Mouse (Mus musculus) mouse trophoblast stem cell (cell line): ENCODE measurements around the gene Nav1.

ENCODE experiments used
- in situ Hi-C, 2 experiments: fragments of 300-500 bp; cut with MseI, MboI; formaldehyde crosslinking; loops; 2 replicates in 1 of 2; 3 replicates in 1 of 2; pipeline ENCODE4 v1.15.1; 2025

The Nav1 gene

DNA sequence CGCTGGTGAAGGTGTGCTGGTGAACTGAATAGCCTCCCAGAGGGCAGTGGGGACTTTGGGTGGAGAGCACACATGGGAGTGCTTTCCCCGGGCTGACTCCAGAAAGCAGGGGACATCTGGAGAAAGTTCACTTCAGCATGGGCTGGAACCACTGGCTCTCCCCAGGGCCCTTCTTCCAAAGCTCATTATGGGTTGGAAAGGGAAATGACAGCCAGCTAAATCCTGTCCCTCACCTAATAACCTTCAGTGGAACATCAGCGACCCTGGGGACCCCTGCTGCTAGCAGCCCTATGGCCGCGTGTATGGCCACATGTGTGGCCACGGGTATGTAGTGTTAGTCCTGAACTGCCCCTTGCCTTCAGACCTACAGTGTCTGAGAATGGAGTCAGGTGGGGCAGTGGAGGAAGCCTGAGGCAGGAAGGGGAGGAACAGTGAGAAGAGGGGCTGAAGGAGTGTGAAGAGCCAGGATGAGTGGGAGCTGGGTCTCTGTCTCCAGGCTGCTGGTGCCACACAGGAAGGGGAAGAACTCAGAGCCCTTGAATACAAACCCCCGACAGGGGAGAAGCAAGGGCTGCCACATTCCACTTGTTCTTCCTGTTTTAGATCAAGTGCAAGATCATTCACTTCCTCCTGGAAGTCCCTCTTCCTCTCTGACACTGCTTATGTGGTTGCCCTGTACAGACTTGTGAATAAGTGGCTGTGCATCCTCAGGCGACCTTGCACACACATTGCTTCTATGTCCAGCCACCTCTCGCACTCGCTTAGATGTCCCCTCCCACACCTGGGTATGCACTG is 90.4 kb downstream of the Nav1 start:
- in situ Hi-C loops, result no loop called here

DNA sequence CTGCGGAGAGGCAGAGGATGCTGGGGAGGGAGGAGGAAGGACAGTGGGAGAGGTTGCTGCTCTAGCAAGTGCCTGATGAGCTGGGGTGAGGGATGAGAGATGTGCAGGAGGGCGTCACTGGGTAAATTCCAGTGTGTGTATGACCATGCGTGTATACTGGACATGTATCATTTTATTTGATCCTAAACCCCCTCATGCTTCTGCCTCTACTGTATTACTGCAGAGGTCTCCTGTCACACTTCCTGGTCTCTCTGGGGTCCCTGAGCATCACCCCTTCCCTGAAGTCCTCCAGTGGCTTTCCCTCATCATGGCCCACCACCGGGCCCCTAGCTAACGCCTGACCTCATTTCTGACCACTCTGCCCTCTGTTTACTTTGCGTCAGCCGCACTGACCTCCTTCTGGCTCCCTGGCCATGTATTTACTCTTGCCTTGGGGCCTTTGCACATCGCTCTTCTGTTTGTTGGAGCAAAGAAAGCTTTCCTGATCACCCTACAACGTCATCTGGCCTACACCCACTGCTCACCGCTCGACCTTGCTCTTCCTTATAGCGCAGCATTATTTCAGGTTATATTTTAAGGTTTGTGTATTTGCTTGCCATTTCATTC is 91.4 kb downstream of the Nav1 start:
- in situ Hi-C loops, result no loop called here

DNA sequence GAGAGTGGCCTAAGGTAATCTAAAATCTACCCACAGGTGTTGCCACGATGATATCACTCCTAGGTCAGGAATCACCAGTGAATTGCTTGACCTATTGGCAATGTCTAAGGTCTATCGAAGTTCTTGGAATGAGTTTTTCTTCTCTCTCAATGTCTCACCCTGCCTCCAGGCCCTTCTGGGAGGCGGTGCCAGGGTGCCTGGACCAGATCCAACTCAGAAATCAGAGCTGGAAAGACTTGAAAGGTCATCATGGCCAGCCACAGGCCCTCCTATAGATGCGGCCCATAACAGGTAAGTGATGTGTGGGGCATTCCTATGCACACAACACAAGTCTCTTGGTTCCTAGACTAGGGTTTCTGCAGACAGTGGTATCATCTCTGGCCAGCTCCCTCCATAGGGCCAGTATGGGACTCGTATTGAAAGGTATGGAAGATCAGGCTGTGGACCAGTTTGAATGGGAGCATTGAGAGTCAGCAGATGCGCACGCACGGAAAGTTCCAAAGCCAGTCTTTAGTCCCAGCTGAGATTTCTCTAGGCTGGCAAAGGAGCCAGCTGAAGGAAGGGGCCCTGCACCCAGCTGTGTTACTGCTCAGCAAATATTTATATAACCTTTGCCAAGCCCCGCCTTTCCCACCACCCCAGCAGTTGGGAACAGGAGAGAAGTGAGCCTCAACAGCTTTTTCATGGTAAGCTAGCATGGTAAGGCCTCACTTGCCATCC is 92.0 kb downstream of the Nav1 start:
- in situ Hi-C loops, result no loop called here

DNA sequence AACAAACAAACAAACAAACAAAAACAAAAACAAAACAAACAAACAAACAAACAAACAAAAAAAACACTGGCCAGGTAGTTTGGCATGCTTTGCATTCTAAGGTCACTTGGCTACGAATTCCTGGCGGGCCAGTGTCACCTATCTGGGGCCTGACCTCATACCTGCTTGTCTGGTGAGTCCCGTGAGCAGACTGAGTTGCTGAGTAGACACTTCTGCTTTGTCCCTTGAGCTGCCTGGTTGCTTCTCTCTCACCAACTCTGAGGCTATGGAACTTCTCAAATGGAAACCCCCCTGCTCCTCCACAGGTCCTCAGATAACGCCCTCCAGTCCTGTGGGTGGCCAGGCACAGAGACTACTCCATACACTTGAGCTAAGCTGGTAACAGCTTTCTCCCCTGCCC is 93.0 kb downstream of the Nav1 start:
- in situ Hi-C loops, result no loop called here

DNA sequence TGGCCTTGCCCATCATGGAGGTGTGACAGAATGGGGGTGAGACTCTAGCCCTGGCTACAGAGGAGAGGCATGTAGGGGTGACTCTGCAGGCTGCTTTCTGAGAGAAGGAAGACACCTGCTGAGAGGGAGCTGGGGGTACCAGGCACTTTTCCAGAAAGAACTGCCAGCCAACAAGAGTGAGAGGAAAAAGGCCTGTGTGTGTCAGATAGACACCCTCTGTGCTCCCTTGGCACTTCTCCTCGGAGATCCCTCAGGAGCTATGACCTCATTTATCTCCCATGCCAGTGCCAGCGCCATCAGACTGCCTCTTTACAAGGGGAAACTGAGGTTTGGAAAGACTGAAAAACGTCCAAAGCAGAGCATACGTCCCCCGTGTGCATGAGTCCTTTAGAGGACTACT is 93.6 kb downstream of the Nav1 start:
- in situ Hi-C loops, result no loop called here

DNA sequence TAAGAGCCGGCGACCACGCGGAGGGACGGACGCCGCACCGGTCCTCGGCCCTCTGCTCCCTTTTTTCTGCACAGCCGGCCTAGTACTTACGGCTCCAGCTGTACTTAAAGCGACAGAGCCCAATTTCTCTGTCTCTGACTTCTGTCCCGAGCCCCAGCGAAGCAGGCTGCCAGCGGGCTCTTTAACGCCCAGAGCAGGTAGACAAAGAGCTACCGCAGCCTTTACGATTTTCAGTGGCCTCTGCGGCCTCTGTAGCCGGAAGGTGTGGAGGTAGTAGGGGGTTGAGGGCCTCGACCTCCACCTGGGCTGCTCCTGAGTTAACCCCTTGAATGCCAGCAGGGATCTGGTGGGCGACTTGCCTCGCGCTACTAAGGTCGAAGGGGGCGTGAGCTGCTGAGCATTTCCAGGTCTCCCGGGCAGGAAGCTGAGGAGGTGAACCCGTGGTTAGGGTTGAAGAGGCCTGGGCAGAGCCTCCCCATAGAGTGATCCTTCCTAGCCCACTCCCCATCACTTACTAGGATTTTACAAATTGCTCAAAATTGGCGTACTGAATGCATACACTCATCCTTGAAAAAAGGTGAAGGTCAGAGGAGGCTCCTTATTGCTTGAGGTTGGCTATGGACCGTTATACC is 96.6 kb downstream of the Nav1 start:
- in situ Hi-C loops, result no loop called here

DNA sequence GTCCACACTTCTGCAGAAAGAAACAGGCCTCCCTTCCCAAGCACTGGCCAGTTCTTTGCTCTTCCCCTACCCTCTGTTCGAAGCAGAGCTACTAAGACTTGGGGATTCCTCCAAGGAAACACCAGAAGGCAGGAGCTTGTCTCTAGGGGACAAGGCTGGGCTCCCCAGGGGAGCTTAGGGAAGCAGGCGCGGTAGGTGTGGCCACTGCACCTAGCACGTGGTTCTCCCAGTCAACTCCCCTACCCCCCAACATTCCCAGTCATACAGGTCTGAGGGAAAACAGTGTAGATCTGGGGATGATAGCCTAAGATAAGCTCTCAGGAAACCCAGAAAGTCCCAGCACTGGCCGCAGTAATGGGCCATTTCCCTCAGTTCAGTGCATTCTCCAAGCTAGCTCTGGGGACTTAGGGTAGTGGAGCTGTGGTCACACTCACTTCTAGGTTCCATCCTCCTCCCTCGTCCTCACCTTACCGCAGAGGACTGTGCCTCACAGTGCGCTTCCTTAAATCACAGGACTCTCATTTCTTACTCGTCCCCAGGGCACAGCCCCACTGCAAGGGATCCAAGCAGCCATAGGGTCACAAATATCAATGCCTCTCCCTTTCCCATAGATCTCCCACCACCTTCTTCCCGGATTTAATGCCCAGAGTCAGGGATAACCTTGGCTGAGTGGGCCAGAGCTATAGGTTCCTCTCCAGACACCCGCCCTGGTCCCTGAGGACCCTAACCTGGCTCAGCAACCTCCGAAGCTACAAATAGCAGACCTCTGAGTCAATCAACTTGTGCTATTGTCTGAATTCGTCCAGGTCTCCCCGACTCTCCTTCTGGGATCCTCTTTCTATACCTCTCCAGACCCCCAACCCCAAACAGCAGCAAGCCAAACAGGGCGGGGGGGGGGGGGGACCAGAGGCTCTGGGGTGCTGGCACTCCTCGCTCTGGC is 97.7 kb downstream of the Nav1 start:
- in situ Hi-C loops, result no loop called here

DNA sequence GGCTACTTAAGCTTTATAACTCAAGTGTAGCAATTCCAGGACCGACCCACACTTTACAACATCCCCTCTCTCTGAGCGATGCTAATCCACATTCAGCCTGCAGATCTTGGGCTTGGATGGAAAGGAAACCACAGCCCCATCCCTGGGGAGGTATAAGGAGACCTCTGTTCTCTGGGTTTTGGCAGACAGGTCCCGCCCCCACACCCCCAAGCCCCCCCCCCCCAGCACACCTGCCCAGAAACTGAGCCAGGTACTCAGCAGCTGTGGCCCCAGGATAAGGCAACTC is 98.8 kb downstream of the Nav1 start:
- in situ Hi-C loops, result no loop called here

DNA sequence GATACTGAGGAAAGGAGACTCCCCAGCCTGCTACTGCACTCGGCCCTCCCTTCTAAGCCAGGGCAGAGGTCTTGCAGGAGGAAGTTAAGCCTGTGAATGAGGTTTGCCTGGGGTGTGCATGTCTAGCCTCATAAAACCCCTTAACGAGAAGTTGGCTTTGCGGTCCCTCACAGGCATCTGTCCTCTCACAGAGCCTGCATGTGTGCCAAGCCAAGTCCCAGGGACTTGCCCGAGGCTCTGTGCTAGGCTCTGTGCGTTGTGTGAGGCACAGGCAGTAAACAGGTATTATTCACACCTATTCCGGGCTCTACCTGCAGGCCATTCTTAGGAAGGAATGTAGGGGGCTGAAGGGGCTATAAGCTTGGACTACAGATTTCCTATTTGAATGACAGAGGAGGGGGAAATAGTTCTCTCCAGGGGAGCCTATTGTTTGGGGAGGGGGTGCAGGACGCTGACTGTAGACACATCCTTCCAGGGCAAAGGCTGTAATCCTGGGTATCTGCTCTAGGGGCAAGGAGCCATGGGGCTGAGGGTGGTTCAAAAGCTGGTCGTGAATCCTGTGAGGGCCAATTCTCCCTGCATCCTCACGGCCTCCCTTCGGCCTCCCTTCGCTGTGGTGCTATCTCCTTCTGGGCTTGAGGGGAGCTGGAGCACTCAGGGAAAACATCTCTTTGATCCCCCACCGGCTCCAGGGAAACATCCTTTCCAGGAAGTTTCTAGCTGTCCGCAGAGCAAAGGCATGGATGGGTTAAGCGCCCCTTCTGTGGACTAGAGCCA is 99.3 kb downstream of the Nav1 start:
- in situ Hi-C loops, result no loop called here

DNA sequence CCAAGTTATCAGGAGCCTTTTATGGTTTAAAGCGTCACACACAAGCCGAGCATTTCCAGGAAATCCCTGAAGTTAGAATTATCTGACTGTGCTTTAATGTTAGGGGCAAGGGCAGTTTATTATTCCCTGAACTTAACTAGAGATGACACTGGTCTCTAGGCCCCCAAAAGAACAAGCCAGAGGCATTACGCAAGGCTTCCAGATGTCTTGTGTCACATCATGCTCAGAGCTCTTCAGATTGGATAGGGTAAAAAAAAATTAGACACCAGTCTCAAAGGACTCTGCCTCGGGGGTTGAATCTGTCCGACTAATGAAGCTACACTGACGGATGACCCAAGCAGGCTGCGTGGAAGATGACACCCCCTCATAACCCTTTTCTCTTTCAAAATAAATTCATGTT is 101.6 kb downstream of the Nav1 start:
- in situ Hi-C loops, result no loop called here

DNA sequence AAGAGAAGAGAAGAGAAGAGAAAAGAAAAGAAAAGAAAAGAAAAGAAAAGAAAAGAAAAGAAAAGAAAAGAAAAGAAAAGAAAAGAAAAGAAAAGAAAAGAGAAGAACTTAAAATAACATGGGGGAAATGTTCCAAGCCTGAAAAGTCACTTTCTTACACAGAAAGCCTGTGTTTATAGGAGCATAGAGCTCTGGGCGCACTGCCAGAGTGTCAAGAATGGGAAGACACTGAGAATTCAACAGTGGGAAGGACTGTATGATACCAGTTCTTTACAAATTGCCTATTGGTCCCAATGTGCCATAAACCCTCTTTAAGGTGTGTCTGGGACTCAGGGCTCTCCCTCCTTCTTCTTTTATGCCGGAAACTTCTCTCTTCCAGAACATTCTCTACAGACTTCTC is 103.7 kb downstream of the Nav1 start:
- in situ Hi-C loops, result no loop called here

DNA sequence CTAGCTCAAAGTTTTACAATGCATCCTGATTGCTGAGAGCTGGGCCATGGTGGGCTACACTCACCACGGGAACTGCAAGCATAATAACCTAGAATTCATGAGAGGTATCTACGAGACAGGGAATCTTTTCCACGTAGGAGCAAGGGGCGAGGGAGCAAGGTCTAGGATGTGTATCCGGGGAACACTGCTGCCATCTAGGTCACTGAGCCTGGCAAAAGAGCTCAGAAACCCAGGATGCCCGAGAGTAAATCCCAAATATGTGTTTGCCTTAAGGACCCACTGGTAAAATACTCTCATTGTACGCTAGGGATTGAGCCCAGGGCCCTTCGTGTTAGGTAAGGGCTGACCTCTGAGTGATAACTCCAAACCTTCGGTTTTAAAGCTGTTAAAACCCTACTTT is 104.3 kb downstream of the Nav1 start:
- in situ Hi-C loops, result no loop called here

DNA sequence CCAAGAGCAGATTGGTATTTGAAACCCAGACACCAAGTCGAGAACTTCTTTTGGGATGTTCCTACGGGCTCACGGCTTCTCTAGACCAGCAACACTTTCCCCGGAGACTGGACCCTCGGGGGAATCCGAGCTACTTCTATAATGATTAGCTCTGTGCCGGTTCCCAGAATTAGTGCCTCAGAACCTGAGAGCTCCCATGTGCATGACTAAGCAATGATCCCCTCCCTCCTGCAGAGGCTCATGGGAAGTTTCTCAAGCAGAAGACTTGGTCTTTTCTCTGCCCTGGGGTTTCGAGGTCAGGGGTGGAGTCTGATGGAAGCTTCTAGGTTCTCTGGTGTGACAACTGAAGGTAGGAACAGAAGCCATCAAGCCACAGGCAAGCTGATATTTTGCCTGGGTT is 105.0 kb downstream of the Nav1 start:
- in situ Hi-C loops, result no loop called here

DNA sequence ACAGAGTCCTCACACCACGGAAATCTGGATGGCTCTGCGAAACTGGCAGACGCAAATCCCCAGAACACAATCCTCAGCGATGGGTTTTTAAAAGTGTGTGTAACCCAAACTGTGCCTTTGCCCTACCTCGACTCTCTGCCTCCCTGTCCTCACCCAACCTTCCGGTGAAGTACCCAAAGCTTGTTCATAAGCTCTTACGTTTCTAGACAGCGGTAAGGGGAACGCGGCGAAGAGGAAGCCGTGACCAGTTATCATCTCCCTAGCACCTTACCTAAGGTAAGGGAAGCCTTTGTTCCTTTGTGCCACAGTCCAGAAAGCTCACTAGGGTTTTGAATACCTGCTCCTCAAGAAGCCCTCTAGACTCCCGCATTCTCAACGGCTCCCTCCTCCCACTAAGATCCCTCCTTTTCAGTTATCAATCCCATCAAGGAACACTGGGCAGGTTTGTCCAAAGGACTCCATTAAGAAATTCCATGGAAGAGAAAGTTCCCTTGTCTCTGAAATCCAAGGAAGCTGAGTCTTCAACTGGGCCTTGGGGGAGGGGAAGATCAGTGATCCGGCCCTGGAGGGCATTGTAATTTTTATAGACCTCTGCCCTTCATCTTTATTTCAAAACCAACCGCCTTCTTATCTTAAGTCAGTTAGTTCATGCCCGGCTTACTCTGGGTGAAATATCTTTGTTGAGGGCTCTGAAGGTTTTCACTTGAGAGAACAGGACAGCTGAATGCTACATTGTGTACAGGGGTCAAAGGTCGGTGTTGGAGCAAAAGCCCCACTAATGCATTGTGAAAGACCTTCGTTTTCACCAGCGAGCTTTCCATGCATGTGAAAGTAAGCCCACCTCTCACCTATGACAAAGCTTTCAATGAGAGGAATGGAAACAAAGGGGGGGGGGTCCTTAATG is 108.4 kb downstream of the Nav1 start:
- in situ Hi-C loops, result no loop called here

DNA sequence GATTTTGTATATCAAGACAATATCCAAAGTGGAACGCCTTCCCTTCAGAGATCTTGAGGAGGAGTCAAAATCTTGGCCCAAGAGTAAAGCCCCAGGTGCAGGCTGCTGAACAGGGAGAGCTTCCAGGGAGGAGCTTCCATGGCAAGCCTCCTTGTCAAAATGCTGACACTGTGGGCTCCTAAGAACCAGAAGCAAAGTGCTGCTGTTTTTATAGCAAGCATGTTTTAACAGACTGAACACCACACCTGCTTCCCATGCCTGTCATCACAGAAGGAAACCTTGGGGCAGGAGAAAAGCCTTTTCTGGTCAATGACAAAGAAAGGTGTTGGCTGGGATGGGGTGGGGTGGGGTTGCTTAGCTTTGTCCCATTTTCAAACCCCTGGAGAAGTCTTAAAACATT is 112.0 kb downstream of the Nav1 start:
- in situ Hi-C loops, result no loop called here

DNA sequence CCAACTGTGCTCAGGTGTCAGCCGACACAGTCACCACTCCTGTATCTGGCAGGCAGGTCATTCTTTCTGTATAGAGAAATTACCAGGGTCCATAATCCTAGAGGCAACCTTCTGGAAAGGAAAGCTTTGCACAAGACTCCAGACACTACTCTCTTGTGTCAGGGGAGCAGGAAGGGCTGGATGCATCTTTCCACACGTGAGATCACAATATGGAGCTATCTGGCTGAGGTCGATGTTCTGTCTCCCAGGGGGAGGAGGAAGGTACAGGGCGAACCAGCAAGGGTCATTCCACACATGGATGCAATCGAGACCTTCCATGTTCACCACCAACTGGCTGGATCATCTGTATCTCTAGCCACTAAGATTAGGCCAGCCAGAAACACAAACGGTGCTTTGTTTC is 113.2 kb downstream of the Nav1 start:
- in situ Hi-C loops, result no loop called here

DNA sequence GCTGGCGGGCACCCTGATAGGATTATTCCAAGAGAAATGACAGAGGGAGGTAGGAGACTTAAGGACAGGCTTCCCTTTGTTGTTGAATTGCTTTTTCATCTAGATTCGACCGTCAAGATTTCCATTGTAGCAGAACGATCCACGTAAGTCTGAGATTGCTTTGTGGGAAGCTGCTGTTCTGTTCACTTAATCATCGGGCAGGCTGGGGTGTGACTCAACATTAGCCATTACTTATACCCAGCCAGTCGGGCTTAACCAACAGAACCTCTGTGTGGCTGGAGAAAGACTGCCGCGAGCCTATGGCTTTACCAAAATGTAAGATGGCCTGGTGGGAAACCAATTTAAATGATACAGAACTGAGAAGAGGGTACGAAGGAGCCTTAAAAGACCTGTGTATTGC is 114.7 kb downstream of the Nav1 start:
- in situ Hi-C loops, result no loop called here

DNA sequence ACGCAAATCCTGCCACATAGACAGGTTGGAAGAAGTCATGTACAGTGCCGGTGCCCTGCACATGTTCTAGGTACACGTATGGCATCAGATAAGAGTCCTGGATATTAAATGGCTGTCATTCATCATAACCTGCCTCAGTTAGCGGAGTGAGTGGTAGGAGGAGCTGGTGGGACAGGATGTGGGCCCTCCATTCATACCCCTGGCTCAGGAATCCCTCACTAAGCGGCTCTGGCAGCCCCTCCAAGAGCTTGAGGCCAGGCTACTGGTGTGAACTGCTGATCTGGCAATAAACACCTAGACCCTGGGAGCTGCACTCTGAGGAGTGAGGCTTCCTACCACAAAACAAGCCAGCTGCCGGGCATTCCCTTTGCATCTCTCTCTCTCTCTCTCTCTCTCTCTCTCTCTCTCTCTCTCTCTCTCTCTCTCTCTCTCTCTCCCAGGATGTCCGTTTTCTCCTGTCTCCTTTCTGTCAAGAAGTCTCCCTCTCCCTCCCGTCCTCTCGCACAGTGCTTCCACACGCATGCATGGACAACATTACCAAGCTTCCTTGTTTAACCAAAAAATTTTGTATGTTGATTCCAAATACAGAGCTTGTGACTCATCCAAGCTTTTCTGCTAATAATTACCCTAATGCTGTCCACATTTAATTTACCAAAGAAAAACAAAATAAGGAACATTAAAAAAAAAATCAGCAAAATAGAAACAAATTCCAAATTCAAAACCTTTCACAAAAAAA is 116.0 kb downstream of the Nav1 start:
- in situ Hi-C loops, result no loop called here

DNA sequence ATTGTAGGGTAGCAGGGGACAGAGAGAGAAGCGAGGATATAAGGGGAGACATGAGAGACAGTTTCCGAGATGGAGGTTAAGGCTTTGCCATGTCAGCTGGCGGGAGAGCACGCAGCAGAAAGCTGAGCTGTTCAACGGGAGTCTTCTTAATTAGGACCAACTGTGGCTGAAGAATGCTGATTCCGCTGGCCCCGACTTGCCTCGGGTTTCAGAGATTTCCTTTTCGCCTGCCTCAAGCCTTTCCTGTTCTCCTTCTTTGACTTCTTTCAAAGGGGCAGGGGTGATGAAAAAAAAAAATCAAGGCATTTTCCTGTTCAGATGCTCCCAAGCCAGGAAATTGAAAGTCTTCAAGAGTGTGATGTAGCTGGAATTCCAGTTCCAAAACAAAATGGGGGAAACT is 118.2 kb downstream of the Nav1 start:
- in situ Hi-C loops, result no loop called here
